Mouse (Mus musculus): ENCODE measurements around the gene Tmem104.

The Tmem104 gene

DNA sequence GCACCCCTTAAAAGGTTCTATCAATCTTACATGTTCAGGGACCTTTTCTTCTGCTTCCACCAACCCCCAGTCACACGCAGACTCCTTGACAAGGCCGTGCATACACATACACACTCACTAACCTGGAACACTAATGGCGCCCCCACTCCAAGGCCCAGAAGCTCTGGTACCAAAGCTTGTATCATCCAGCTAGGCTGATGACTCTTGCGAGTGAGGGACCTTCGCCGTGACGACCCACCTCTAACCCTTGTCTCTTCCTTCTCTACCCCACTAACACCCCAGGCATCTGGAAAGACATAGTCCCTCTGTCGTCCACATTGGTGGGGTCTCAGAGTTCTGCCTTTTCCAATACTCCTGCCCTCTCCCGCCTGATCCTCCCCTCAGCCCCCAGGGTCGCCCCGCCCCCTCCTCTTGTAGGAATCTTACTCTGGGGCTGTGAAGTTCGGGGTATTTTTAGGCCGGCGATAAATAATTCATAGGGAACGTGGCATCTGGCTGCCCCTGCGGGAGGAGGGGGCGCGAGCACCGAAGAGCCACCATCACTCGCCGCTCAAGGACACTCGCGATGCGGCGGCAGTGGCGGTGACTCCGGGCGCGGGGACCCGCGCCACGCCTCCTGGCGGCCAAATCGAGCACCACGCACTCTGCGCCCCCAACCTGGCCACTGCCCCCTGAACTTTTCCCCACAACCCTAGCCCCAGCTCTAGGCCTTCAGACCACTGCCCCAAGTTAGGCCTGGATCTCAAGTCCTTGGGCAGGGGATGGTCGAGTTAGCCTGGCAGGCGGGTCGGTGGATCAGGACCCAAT lies 77.8 kb downstream of the Tmem104 start:
- no peak for DNase-seq (ENCODE audit: low spot score)

- no peak for DNase-seq (ENCODE audit: low spot score)
These were observed 78.6 kb downstream of the Tmem104 start for GRCm38 (mm10) chr11:115265771-115266399.

GRCm38 (mm10) chr11:115266400-115266778 lies 79.1 kb downstream of the Tmem104 start:
- DNase-seq (ENCODE audit: low spot score) = no peak

DNA sequence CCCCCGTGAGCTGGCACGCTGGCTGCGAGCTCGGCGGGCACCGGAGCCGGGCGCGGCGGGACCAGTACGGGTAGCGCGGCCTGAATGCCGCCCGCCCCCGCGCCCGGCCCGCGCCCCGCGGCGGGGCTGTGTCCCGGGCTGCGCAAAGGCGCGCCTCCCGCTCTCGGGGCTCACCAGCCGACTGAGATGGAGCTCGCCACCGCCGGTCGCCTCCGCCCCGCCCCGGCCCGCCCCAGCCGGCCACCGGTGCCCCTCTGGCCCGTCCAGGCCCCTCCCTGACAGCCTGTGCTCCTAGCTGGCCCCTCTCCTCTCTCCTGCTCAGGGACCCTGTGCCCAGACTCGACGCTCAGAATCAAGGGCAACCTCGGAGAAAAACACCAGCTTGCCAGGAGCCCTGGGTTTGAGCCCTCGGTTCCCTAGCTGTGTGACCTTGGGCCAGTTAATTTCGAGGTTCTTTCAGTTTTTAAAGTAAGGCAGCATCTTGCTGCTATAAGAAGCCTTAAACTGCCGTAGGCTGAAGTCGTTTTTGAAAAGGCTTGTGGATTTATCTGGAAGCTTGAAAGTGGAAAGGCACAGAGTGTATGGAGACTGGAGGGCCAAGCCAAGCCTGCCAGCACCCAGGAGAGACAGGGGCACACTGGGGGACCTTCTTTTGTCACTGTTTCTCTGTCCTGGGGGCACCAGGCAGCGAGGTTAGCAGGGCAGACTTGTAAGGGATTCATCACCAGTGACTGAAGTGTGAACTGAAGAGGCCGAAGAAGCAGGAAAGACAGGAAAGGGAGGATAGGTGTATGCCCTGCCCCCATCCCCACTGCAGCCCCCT lies 80.0 kb downstream of the Tmem104 start, which contains the start of gene Grin2c:
Gene Grin2c, minus strand, starts transcription at position 183 of the 823 bp plus-strand sequence.
- no peak for DNase-seq (ENCODE audit: low spot score)

GRCm38 (mm10) chr11:115267958-115268357 lies 80.7 kb downstream of the Tmem104 start:
- no peak for DNase-seq (ENCODE audit: low spot score)

GRCm38 (mm10) chr11:115269330-115270066 lies 82.2 kb downstream of the Tmem104 start:
- DNase-seq (ENCODE audit: low spot score) = no peak

DNA sequence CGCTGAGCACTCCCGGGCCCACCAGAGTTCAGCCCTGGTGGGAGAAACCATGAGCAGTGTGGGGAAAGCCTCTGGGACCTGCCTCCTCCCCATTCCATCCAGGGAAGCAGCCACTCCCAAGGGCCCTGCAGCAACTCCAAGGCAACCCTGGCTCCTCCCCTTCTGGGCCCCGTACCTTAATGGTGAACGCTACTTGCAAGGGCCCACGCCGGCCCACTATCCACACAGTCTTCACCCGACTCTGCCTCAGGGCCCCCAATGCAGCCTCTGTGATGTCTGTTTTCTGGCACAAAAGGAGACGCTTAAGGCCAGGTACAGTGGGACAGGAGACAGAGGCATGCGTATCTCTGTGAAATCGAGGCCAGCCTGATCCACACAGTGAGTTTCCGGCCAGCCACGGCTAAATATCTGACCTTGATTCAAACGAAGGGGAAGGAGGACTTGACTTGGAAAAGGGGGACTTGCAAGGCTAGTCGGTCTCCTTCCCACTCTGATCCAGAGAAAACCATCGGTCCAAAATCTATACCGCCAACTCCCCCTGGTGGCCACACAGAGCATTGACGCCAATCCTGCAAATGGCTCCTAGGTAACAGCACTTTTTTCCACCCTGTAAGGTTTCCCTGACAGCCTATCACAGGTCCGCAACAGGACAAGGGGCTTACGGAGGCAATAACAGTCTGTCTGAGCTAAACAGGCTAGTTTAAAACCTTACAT lies 83.0 kb downstream of the Tmem104 start:
- peak; percentile 76 for DNase-seq (ENCODE audit: low spot score)

GRCm38 (mm10) chr11:115271052-115271451 lies 83.8 kb downstream of the Tmem104 start:
- no peak for DNase-seq (ENCODE audit: low spot score)

DNA sequence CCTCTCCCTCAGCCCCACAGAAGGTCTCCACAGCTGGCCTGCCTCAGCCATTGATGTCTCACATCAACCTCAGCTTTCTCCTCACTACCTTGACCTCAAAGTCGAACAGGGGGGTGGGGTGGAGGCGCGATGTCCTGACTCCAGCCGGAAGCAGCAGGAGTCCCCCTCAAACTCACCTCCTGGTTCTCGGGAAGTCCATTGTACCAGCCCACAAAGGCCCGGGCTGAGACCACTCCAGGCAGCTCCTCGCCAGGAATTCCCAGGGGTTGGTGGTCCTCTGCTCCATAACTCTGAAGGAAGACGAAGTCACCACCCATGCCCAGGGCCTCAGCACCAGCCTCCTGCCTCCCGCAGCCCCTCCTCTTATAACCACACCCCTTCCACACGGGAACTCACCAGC lies 84.2 kb downstream of the Tmem104 start:
- DNase-seq (ENCODE audit: low spot score) = no peak

DNA sequence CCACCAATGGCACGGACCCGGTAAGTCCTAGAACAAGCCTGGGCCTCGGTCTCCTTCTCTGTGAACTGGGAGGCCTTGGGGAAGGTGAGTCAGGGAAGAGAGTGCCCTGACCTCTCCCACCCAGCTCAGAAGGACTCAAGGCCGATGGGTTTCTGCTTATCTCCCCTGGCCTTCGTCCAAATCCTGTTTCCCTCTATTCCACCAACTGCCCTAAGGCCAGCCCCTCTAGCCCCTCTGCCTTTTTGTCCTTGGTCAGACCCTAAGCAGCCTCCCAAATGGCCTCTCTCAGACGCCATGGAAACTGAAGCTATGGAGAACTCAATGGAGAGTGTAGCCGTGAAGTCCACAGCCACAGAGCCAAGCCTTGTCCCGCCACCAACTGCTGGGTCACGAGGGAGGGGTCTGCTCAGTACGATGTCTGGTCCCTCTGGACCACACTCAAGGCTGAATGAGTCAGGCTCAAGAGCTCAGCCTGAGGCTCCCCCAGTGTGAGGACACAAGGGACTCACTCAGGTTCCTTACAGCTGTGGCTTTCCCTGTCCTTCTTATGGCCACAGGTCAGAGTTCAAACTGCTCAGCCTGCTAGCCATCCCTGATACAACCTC lies 85.7 kb downstream of the Tmem104 start:
- DNase-seq (ENCODE audit: low spot score) = no peak

DNA sequence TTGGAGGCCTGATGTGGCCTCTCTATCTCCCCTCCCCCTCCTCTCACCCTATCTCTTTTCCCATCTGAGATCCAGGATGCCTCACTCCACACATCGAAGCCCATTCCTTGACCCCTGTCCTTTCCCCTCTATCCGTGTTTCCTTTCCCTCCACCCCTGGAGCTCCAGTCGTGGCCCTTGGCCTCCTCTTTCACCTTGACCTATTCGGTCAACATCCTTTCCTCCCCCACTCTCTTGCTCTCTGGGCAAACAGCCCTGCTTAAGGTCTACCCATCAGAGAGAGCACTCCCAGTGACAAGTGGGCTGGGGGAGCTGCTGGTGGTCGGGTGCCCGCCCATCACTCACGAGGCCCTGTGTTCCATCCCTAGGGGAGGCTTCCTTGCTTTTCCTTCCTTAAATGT lies 86.4 kb downstream of the Tmem104 start:
- DNase-seq (ENCODE audit: low spot score) = no peak

DNA sequence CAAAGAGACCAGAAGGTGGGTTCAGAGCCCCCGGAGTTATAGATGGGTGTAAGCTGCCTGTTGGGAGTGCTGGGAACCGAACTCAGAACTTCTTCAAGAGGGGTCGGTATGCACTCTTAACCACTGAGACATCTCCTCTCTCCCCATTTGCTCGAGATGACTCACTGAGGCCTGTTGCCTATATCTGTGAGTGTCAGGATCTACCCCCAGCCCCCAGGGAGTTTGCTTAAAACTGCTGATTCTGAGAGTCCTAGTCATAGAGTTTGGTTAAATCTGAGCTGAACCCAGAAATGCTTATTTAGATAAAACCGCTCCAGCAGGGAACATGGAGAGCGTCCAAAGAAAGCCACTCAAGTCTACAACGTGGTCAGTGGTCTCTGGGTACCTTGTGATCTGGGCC lies 86.9 kb downstream of the Tmem104 start:
- no peak for DNase-seq (ENCODE audit: low spot score)

DNA sequence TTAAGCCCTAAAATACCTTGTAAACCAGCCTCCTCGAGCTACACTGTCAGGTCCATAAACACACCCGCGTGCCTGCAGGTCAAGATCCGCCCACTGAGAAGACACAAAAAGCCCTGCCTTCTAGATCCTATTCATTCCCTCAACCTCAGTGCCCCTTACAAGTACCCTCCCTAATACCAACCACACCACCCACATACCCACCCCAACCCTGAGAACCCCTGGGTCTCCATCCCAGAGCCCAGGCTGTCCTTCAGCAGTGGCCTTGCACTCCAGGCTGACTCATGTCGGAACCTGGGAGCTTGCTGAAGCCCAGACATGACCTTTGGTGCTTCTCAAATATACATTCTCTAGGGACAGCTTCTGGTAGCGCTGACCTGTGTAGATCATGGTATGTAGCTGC lies 87.5 kb downstream of the Tmem104 start:
- DNase-seq (ENCODE audit: low spot score) = no peak

GRCm38 (mm10) chr11:115275509-115275908 lies 88.2 kb downstream of the Tmem104 start:
- DNase-seq (ENCODE audit: low spot score) = no peak

DNA sequence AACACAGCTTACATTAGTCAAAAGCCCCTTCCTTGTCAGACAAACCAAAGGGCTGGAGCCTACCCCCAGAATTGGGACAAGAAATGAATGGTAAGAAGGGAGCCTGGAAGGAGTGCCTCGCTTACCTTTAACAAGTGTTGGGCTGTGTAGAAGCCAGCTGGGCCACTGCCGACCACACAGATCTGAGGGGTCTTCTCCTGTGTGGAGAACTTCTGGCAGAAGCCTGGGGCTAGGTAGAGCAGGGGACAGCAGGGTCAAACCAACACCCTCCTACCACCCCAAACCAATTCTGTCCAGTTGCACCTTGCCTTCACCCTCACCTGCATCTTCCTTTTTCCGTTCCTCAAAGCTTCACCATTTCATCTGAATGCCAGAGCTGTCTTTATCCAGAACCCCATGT lies 88.7 kb downstream of the Tmem104 start:
- DNase-seq (ENCODE audit: low spot score) = no peak

GRCm38 (mm10) chr11:115276780-115277603 lies 89.7 kb downstream of the Tmem104 start, which contains the start of gene Fdxr:
TSS of gene Fdxr (minus strand) at chr11:115277050.
- DNase-seq (ENCODE audit: low spot score) = peak; percentile 100

- no peak for DNase-seq (ENCODE audit: low spot score)
These were observed 90.3 kb downstream of the Tmem104 start for GRCm38 (mm10) chr11:115277604-115277975.

DNA sequence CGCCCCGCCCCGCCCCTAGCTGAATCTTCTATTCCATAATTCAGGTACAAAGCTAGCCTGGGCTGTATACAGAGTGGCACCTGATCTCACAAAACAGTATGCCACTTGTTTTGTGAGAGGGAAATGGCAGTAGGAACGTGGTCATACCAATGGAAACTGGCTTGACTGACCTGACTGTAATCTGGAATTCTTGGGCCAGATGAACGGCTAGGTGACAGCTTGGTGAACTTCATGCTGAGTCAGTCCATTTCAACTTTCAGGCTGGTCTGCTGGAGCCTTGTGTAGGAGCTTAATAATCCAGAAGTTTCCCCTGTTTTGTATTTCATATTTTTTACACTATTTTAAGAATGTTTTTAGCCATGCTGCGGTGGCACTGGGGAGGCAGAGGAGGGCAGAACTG lies 90.9 kb downstream of the Tmem104 start:
- DNase-seq (ENCODE audit: low spot score) = no peak

- no peak for DNase-seq (ENCODE audit: low spot score)
These were observed 92.4 kb downstream of the Tmem104 start for GRCm38 (mm10) chr11:115279726-115280125.

DNA sequence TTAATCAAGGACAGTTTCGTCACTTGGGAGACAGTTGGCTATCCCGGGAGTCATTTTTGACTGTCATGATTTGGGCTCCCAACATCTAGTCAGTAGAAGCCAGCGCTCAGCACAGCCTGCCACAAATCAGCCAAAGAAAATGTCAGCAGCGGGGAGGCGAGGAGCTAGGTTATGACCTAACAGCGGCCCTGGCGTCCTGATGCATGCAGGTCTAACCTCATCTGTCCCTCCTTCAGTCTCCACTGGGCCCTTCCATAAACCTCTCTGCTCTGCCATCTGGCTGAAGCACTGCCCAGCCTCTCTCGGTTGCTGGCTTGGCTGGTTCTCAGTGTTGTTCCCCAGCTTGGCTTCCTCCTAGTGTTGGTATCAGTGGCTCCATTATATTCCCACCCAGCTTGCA lies 95.0 kb downstream of the Tmem104 start:
- DNase-seq (ENCODE audit: low spot score) = no peak
